Mouse (Mus musculus): ENCODE data around the gene Ric3. TPM values are rescaled to one million over a fixed set of nuclear protein-coding genes. Genes with fewer than 3 reads are reported as not detected.

Ric3 gene
- polyA plus RNA-seq, 1 experiment from 2014 or later: 1.1 TPM

DNA sequence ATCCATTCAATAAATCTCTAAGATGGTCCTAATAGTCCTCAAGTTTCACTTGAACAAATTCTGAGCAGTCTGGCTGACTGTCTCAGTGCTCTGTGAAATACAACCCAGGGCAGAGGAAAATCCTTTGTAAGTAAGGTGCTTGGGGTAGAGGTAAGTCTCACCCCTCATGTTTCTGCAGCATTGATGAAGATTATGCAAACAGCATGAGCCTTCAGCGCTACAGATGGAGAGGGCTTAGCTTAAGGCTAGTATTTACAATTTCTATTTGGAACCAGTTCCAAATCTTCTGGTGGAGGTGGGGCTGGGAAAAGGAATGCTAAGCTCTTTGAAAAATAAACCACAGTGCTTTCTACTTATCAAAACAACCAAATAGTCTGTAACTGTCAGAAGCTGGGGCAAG is 44.1 kb downstream of the Ric3 start:
- TF ChIP-seq EP300 (optimal IDR thresholded peaks at IDR 0.05) (no peak), CTCF (IDR thresholded peaks at IDR 0.05; ENCODE audit: low read depth) (no peak)
- no peaks in the 10 kb centered on the region for H3K27me3 ChIP-seq (ENCODE audit: control insufficient read depth, insufficient read depth, low read length)
- no peaks in the 10 kb centered on the region for H3K36me3 ChIP-seq (ENCODE audit: control insufficient read depth, insufficient read depth, low read length)
- H3K4me2 ChIP-seq (replicated peaks; ENCODE audit: low read depth): no peak overlapping the region
- no peak overlapping the region for H3K27ac ChIP-seq (replicated peaks)
- 25% methylated on average over 1 of the region's 1 CpGs for WGBS
- H3K9me3 ChIP-seq (ENCODE audit: control insufficient read depth, low read length): no peaks in the 10 kb centered on the region
- H3K9ac ChIP-seq (ENCODE audit: low read length): no peak overlapping the region
- no peak for ATAC-seq (ENCODE audit: low FRiP score, low TSS enrichment)
- DNase-seq (ENCODE audit: low spot score): no peak
- no peak overlapping the region for H3K4me3 ChIP-seq (ENCODE audit: low read depth, low read length)
- H3K4me1 ChIP-seq (replicated peaks; ENCODE audit: control insufficient read depth, insufficient read depth): no peaks in the 10 kb centered on the region

DNA sequence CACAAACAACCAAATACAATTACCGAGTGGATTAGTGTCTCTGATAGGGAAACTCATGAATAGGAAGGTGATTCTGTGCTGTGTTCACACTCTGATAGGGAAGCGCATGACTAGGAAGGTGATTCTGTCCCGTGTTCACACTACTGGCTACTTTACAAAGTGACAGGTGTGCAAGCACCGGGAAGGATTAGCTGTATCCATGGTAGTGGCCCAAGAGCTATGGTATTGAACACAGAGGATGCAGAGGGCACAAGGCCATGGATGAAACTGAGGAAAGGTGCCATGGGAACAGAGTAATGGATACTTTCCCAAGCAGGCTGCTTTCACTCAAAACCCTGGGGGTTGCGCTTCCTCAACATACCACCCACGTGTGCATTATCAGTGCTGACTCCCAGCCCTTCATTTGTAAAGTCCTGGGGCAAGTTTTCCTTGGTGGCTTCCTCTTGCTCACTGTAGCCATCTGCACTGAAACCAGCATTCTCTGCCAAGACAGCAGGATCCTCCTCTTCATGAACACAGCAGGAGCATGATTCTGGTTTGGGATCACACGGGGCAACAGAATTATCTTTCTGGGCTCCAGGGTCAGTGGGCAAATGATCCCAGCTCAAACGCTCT is 44.9 kb downstream of the Ric3 start:
- H3K9ac ChIP-seq (ENCODE audit: low read length): no peak overlapping the region
- H3K36me3 ChIP-seq (ENCODE audit: control insufficient read depth, insufficient read depth, low read length): no peaks in the 10 kb centered on the region
- no peak for ATAC-seq (ENCODE audit: low FRiP score, low TSS enrichment)
- no peaks in the 10 kb centered on the region for H3K4me1 ChIP-seq (replicated peaks; ENCODE audit: control insufficient read depth, insufficient read depth)
- no peaks in the 10 kb centered on the region for H3K9me3 ChIP-seq (ENCODE audit: control insufficient read depth, low read length)
- TF ChIP-seq CTCF (IDR thresholded peaks at IDR 0.05; ENCODE audit: low read depth) (no peak), EP300 (optimal IDR thresholded peaks at IDR 0.05) (no peak)
- H3K27me3 ChIP-seq (ENCODE audit: control insufficient read depth, insufficient read depth, low read length): no peaks in the 10 kb centered on the region
- no peak overlapping the region for H3K4me3 ChIP-seq (ENCODE audit: low read depth, low read length)
- no peak for DNase-seq (ENCODE audit: low spot score)
- no peak overlapping the region for H3K4me2 ChIP-seq (replicated peaks; ENCODE audit: low read depth)
- H3K27ac ChIP-seq (replicated peaks): no peak overlapping the region
- WGBS: 72% methylated on average over 8 of the region's 8 CpGs

DNA sequence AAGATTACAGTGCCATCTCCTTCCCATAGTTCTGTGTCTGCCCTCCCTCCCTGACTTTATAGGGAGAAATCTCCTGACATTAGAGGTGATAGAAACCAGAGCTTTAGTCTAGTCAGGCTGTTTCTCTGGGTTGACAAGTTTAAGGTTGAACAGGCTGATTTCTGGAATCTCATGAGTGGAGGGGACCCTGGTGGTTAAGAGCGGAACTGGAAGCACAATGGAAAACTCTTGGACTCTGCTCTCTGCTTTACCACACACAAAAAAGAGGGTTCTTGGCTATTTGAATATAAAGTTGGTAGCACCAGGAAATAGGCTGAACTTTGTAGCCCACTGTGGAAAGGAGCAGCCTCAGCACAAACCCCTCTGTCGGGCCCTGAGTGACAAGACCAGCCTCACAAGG is 51.1 kb downstream of the Ric3 start:
- 82% methylated on average over 2 of the region's 2 CpGs for WGBS
- Histone ChIP-seq H3K9me3 (ENCODE audit: control insufficient read depth, low read length) (no peaks in the 10 kb centered on the region), H3K27me3 (ENCODE audit: control insufficient read depth, insufficient read depth, low read length) (no peaks in the 10 kb centered on the region), H3K9ac (ENCODE audit: low read length) (no peak overlapping the region), H3K27ac (replicated peaks) (no peak overlapping the region), H3K36me3 (ENCODE audit: control insufficient read depth, insufficient read depth, low read length) (no peaks in the 10 kb centered on the region), H3K4me3 (ENCODE audit: low read depth, low read length) (no peak overlapping the region), H3K4me1 (replicated peaks; ENCODE audit: control insufficient read depth, insufficient read depth) (no peaks in the 10 kb centered on the region), H3K4me2 (replicated peaks; ENCODE audit: low read depth) (no peak overlapping the region)
- no peak for ATAC-seq (ENCODE audit: low FRiP score, low TSS enrichment)
- TF ChIP-seq CTCF (IDR thresholded peaks at IDR 0.05; ENCODE audit: low read depth) (peak; percentile 39), EP300 (optimal IDR thresholded peaks at IDR 0.05) (no peak)
- DNase-seq (ENCODE audit: low spot score): no peak

DNA sequence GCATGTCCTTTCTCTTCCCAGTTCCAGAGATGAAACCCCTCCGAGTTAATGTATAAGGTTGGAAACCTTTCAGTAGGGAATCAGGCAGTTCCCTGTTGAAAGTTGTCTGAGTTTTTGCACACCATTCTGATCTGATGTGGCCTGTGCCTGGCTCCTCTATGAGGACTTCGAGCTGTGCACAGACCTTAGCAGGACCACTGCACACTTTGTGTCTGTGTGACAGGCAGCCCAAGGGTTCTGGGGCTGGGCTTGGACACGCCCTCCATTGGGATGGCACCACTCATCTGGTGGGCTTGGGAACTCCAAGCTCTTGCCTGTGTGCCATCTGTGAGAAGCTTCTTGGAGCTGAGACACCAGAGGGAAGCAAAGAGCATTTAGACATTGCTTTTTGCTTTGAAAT is 51.8 kb downstream of the Ric3 start:
- H3K9ac ChIP-seq (ENCODE audit: low read length): no peak overlapping the region
- H3K4me2 ChIP-seq (replicated peaks; ENCODE audit: low read depth): no peak overlapping the region
- ATAC-seq (ENCODE audit: low FRiP score, low TSS enrichment) (no peak), DNase-seq (ENCODE audit: low spot score) (no peak)
- H3K27me3 ChIP-seq (ENCODE audit: control insufficient read depth, insufficient read depth, low read length): no peaks in the 10 kb centered on the region
- H3K9me3 ChIP-seq (ENCODE audit: control insufficient read depth, low read length): no peaks in the 10 kb centered on the region
- H3K4me3 ChIP-seq (ENCODE audit: low read depth, low read length): no peak overlapping the region
- no peak overlapping the region for H3K27ac ChIP-seq (replicated peaks)
- TF ChIP-seq CTCF (IDR thresholded peaks at IDR 0.05; ENCODE audit: low read depth): no peak
- no peaks in the 10 kb centered on the region for H3K36me3 ChIP-seq (ENCODE audit: control insufficient read depth, insufficient read depth, low read length)
- no peaks in the 10 kb centered on the region for H3K4me1 ChIP-seq (replicated peaks; ENCODE audit: control insufficient read depth, insufficient read depth)
- WGBS: 84% methylated on average over 3 of the region's 3 CpGs

DNA sequence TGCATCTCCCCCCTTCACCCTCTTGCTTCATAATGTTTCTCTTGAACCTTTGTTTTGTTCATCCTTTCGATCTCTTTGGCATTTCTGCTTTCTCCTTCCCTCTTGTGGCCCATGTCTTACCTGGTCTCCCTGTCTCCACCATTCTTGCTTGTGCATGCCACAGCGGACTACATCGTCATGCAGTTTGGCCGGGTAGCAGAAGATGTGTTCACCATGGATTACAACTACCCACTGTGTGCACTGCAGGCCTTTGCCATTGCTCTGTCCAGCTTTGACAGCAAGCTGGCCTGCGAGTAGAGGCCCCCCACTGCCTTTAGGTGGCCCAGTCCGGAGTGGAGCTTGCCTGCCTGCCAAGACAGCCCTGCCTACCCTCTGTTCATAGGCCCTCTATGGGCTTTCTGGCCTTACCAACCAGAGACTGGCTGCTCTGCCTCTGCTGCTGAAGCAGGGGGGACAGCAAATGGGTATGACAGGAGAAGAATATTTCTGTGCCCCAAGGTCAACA is 53.1 kb downstream of the Ric3 start:
- no peak for ATAC-seq (ENCODE audit: low FRiP score, low TSS enrichment)
- H3K4me1 ChIP-seq (replicated peaks; ENCODE audit: control insufficient read depth, insufficient read depth): no peaks in the 10 kb centered on the region
- no peaks in the 10 kb centered on the region for H3K9me3 ChIP-seq (ENCODE audit: control insufficient read depth, low read length)
- 89% methylated on average over 6 of the region's 6 CpGs for WGBS
- no peak for DNase-seq (ENCODE audit: low spot score)
- TF ChIP-seq CTCF (IDR thresholded peaks at IDR 0.05; ENCODE audit: low read depth) (no peak), EP300 (optimal IDR thresholded peaks at IDR 0.05) (no peak)
- H3K4me2 ChIP-seq (replicated peaks; ENCODE audit: low read depth): no peak overlapping the region
- no peak overlapping the region for H3K4me3 ChIP-seq (ENCODE audit: low read depth, low read length)
- H3K9ac ChIP-seq (ENCODE audit: low read length): no peak overlapping the region
- no peaks in the 10 kb centered on the region for H3K27me3 ChIP-seq (ENCODE audit: control insufficient read depth, insufficient read depth, low read length)
- H3K36me3 ChIP-seq (ENCODE audit: control insufficient read depth, insufficient read depth, low read length): no peaks in the 10 kb centered on the region
- no peak overlapping the region for H3K27ac ChIP-seq (replicated peaks)

- no peak for ATAC-seq (ENCODE audit: low FRiP score, low TSS enrichment)
- Histone ChIP-seq H3K36me3 (ENCODE audit: control insufficient read depth, insufficient read depth, low read length) (no peaks in the 10 kb centered on the region), H3K27me3 (ENCODE audit: control insufficient read depth, insufficient read depth, low read length) (no peaks in the 10 kb centered on the region), H3K4me2 (replicated peaks; ENCODE audit: low read depth) (no peak overlapping the region), H3K4me1 (replicated peaks; ENCODE audit: control insufficient read depth, insufficient read depth) (no peaks in the 10 kb centered on the region), H3K9me3 (ENCODE audit: control insufficient read depth, low read length) (no peaks in the 10 kb centered on the region), H3K9ac (ENCODE audit: low read length) (no peak overlapping the region), H3K27ac (replicated peaks) (no peak overlapping the region), H3K4me3 (ENCODE audit: low read depth, low read length) (no peak overlapping the region)
- 27% methylated on average over 6 of the region's 6 CpGs for WGBS
- peak; percentile 86 for TF ChIP-seq CTCF (IDR thresholded peaks at IDR 0.05; ENCODE audit: low read depth)
- no peak for TF ChIP-seq EP300 (optimal IDR thresholded peaks at IDR 0.05)
- DNase-seq (ENCODE audit: low spot score): peak; percentile 48
Observed at GRCm38 (mm10) chr7:109028204-109028603, 54.9 kb downstream of the Ric3 start.
